Mouse (Mus musculus) spleen, postnatal 36 days (tissue): ENCODE measurements around the gene Rad51c.
"Not testable (repeated sequence)": the region's sequence is repeated elsewhere in the genome, so short reads cannot be mapped to it uniquely, and the experiment has no call there.

ENCODE experiments used
- DNase-seq, 2 experiments: peaks; one replicate each; pipeline ENCODE4 v3.0.0; 2022; ENCODE audit warnings: low spot score in 2 of 2, mixed read lengths in 1 of 2

Gene Rad51c

GRCm38 (mm10) chr11:87404876-87405275 is at the start of gene Rad51c, which contains the start of gene Tex14:
TSS of gene Rad51c (minus strand) at chr11:87404954.
TSS of gene Tex14 (plus strand) at chr11:87405065.
- peak in 1 of 2 experiments; percentile 37 for DNase-seq

GRCm38 (mm10) chr11:87454035-87454690 is 49.4 kb upstream of the Rad51c start:
- no peak for DNase-seq

- no peak for DNase-seq
These were observed 48.7 kb upstream of the Rad51c start for GRCm38 (mm10) chr11:87453216-87454034.

GRCm38 (mm10) chr11:87452779-87453178 is 48.0 kb upstream of the Rad51c start:
- not testable (repeated sequence) for DNase-seq

- not testable (repeated sequence) for DNase-seq
These were observed 45.1 kb upstream of the Rad51c start for GRCm38 (mm10) chr11:87449847-87450246.

- no peak for DNase-seq
These were observed 44.4 kb upstream of the Rad51c start for GRCm38 (mm10) chr11:87449200-87449547.

GRCm38 (mm10) chr11:87448476-87449199 is 43.9 kb upstream of the Rad51c start:
- peak; percentile 33 to 67 for DNase-seq

GRCm38 (mm10) chr11:87448081-87448475 is 43.3 kb upstream of the Rad51c start:
- peak; percentile 95 to 96 for DNase-seq

- DNase-seq = no peak
These were observed 42.7 kb upstream of the Rad51c start for GRCm38 (mm10) chr11:87447429-87447828.

- DNase-seq = no peak
These were observed 41.4 kb upstream of the Rad51c start for GRCm38 (mm10) chr11:87446159-87446558.

- not testable (repeated sequence) for DNase-seq
These were observed 40.8 kb upstream of the Rad51c start for GRCm38 (mm10) chr11:87445593-87445992.

- no peak for DNase-seq
These were observed 40.1 kb upstream of the Rad51c start for GRCm38 (mm10) chr11:87444735-87445428.

- not testable (repeated sequence) for DNase-seq
These were observed 39.3 kb upstream of the Rad51c start for GRCm38 (mm10) chr11:87444056-87444455.

- peak; percentile 71 to 82 for DNase-seq
These were observed 38.7 kb upstream of the Rad51c start for GRCm38 (mm10) chr11:87443373-87443883.

GRCm38 (mm10) chr11:87442643-87443372 is 38.1 kb upstream of the Rad51c start:
- peak; percentile 83 to 84 for DNase-seq

GRCm38 (mm10) chr11:87439796-87440420 is 35.2 kb upstream of the Rad51c start:
- no peak for DNase-seq

GRCm38 (mm10) chr11:87436326-87437232 is 31.8 kb upstream of the Rad51c start:
- DNase-seq = no peak

- not testable (repeated sequence) for DNase-seq
These were observed 30.4 kb upstream of the Rad51c start for GRCm38 (mm10) chr11:87435107-87435506.
